9 mouse cellular contexts compared by ENCODE assay signal in genomic region chr14:121339951-121340401, GRCm38 (mm10). TPM values are rescaled to one million over a fixed set of nuclear protein-coding genes. Genes with fewer than 3 reads are reported as not detected.
DNase-seq lines count a peak whose midpoint lies in the region; ATAC-seq lines count a peak whose summit lies in the region.
"Had no signal": no experiment of that assay in that cellular context is flagged by ENCODE, and none has a peak within 500 bp of the region (broad histone marks: within the 10 kb centered on the region; RNA-seq: fewer than 3 reads in every experiment).

No protein-coding gene starts in this region.

- 88% methylated on average over 8 of the region's 8 CpGs for WGBS in hindbrain, embryonic 10.5 days
- WGBS in hindbrain, embryonic 14.5 days: 86% methylated on average over 8 of the region's 8 CpGs
- 68% methylated on average over 8 of the region's 8 CpGs for WGBS in intestine, embryonic 14.5 days
- 54% methylated on average over 8 of the region's 8 CpGs for WGBS in lung, embryonic 16.5 days
- 81% methylated on average over 8 of the region's 8 CpGs for WGBS in forebrain, embryonic 12.5 days
- WGBS in forebrain, embryonic 11.5 days: 88% methylated on average over 8 of the region's 8 CpGs

- ATAC-seq in hindbrain, embryonic 14.5 days (ENCODE audit: low FRiP score): no peak
- ATAC-seq in intestine, embryonic 14.5 days (replicated peaks; ENCODE audit: low FRiP score, low TSS enrichment, low read depth): peak; percentile 40; the same call in 1 of the 2 replicates
- ATAC-seq in lung, embryonic 16.5 days (ENCODE audit: low read depth): peak; percentile 39
- ATAC-seq in forebrain, embryonic 12.5 days (ENCODE audit: low FRiP score): no peak
- no peak for ATAC-seq in forebrain, embryonic 11.5 days (replicated peaks; ENCODE audit: low FRiP score)

- H3K36me3 ChIP-seq in hindbrain, embryonic 10.5 days: peaks cover 28% of the 10 kb centered on the region
- peaks cover 19% of the 10 kb centered on the region for H3K36me3 ChIP-seq in hindbrain, embryonic 14.5 days (replicated peaks; ENCODE audit: control insufficient read depth, insufficient read depth)
- peaks cover 24% of the 10 kb centered on the region for H3K36me3 ChIP-seq in intestine, embryonic 14.5 days (ENCODE audit: control insufficient read depth, insufficient read depth, low read length)
- peaks cover 14% of the 10 kb centered on the region for H3K36me3 ChIP-seq in lung, embryonic 16.5 days (ENCODE audit: control insufficient read depth, insufficient read depth, low read length)
- peaks cover 23% of the 10 kb centered on the region for H3K36me3 ChIP-seq in forebrain, embryonic 12.5 days (replicated peaks)
- peaks cover 8% of the 10 kb centered on the region; the same call in 1 of the 2 replicates for H3K36me3 ChIP-seq in forebrain, embryonic 11.5 days (ENCODE audit: control insufficient read depth, insufficient read depth, low read length)

- no peaks in the 10 kb centered on the region for H3K9me3 ChIP-seq in hindbrain, embryonic 10.5 days
- H3K9me3 ChIP-seq in hindbrain, embryonic 14.5 days (ENCODE audit: control insufficient read depth, low read length): no peaks in the 10 kb centered on the region
- H3K9me3 ChIP-seq in intestine, embryonic 14.5 days (ENCODE audit: control insufficient read depth, low read length): no peaks in the 10 kb centered on the region
- no peaks in the 10 kb centered on the region for H3K9me3 ChIP-seq in lung, embryonic 16.5 days (ENCODE audit: control insufficient read depth, low read length)
- no peaks in the 10 kb centered on the region for H3K9me3 ChIP-seq in forebrain, embryonic 12.5 days
- H3K9me3 ChIP-seq in forebrain, embryonic 11.5 days (ENCODE audit: control insufficient read depth, low read length): no peaks in the 10 kb centered on the region

- no peak overlapping the region for H3K9ac ChIP-seq in hindbrain, embryonic 14.5 days
- no peak overlapping the region for H3K9ac ChIP-seq in intestine, embryonic 14.5 days (ENCODE audit: low read length)
- no peak overlapping the region for H3K9ac ChIP-seq in lung, embryonic 16.5 days (ENCODE audit: low read length)
- H3K9ac ChIP-seq in forebrain, embryonic 12.5 days: no peak overlapping the region
- no peak overlapping the region for H3K9ac ChIP-seq in forebrain, embryonic 11.5 days (ENCODE audit: low read length)

- H3K27me3 ChIP-seq in hindbrain, embryonic 10.5 days (ENCODE audit: insufficient read depth, poor library complexity, severe bottlenecking): no peaks in the 10 kb centered on the region
- H3K27me3 ChIP-seq in hindbrain, embryonic 14.5 days (ENCODE audit: control insufficient read depth, insufficient read depth, low read length): no peaks in the 10 kb centered on the region
- no peaks in the 10 kb centered on the region for H3K27me3 ChIP-seq in intestine, embryonic 14.5 days (replicated peaks; ENCODE audit: control insufficient read depth, insufficient read depth, low read length)
- no peaks in the 10 kb centered on the region for H3K27me3 ChIP-seq in lung, embryonic 16.5 days (ENCODE audit: control insufficient read depth, insufficient read depth, low read depth, low read length)
- H3K27me3 ChIP-seq in forebrain, embryonic 12.5 days: no peaks in the 10 kb centered on the region
- H3K27me3 ChIP-seq in forebrain, embryonic 11.5 days (ENCODE audit: control insufficient read depth, insufficient read depth, low read length): no peaks in the 10 kb centered on the region
- H3K27me3 ChIP-seq: CH12.LX had no signal

- no peak for DNase-seq in hindbrain, embryonic 10.5 days (ENCODE audit: low spot score)
- DNase-seq in hindbrain, embryonic 14.5 days (ENCODE audit: low spot score): no peak
- DNase-seq in cerebellum, postnatal 14 days: peak; percentile 82 to 85
- DNase-seq in intestine, embryonic 14.5 days (ENCODE audit: low spot score): no peak
- no peak for DNase-seq in right cerebral cortex, adult 18-20 months
- DNase-seq in forebrain, embryonic 11.5 days (ENCODE audit: low spot score): no peak

- peaks cover 8% of the 10 kb centered on the region; the same call in 1 of the 2 replicates for H3K4me1 ChIP-seq in hindbrain, embryonic 10.5 days (replicated peaks)
- H3K4me1 ChIP-seq in hindbrain, embryonic 14.5 days (replicated peaks; ENCODE audit: control insufficient read depth, insufficient read depth, low read length): no peaks in the 10 kb centered on the region; the same call in 1 of the 2 replicates
- H3K4me1 ChIP-seq in intestine, embryonic 14.5 days (replicated peaks; ENCODE audit: control insufficient read depth, insufficient read depth, low read length): peaks cover 33% of the 10 kb centered on the region
- peaks cover 32% of the 10 kb centered on the region for H3K4me1 ChIP-seq in lung, embryonic 16.5 days (replicated peaks; ENCODE audit: control insufficient read depth, insufficient read depth, low read length)
- H3K4me1 ChIP-seq in forebrain, embryonic 12.5 days: peaks cover 6% of the 10 kb centered on the region
- H3K4me1 ChIP-seq in forebrain, embryonic 11.5 days (replicated peaks; ENCODE audit: control insufficient read depth, insufficient read depth, low read length): no peaks in the 10 kb centered on the region

- no peak overlapping the region for H3K4me2 ChIP-seq in hindbrain, embryonic 14.5 days (replicated peaks)
- H3K4me2 ChIP-seq in intestine, embryonic 14.5 days (ENCODE audit: low read length): no peak overlapping the region
- H3K4me2 ChIP-seq in lung, embryonic 16.5 days (ENCODE audit: low read depth, low read length): no peak overlapping the region
- no peak overlapping the region for H3K4me2 ChIP-seq in forebrain, embryonic 12.5 days
- H3K4me2 ChIP-seq in forebrain, embryonic 11.5 days (ENCODE audit: low read depth, low read length, severe bottlenecking): no peak overlapping the region

- H3K27ac ChIP-seq in hindbrain, embryonic 10.5 days: 0 out of 2 replicates have a peak overlapping the region, but pooled peaks have one; percentile 1
- H3K27ac ChIP-seq in hindbrain, embryonic 14.5 days: no peak overlapping the region
- H3K27ac ChIP-seq in intestine, embryonic 14.5 days (ENCODE audit: low read depth): no peak overlapping the region
- H3K27ac ChIP-seq in lung, embryonic 16.5 days (ENCODE audit: low read length): no peak overlapping the region
- no peak overlapping the region for H3K27ac ChIP-seq in forebrain, embryonic 12.5 days
- no peak overlapping the region for H3K27ac ChIP-seq in forebrain, embryonic 11.5 days (ENCODE audit: low read depth, low read length)

- H3K4me3 ChIP-seq in hindbrain, embryonic 10.5 days: no peak overlapping the region
- H3K4me3 ChIP-seq in hindbrain, embryonic 14.5 days (replicated peaks; ENCODE audit: low read length): no peak overlapping the region
- H3K4me3 ChIP-seq in intestine, embryonic 14.5 days (ENCODE audit: low read depth, low read length): no peak overlapping the region
- H3K4me3 ChIP-seq in lung, embryonic 16.5 days (ENCODE audit: low read length): no peak overlapping the region
- no peak overlapping the region for H3K4me3 ChIP-seq in forebrain, embryonic 12.5 days (replicated peaks)
- no peak overlapping the region for H3K4me3 ChIP-seq in forebrain, embryonic 11.5 days (ENCODE audit: low read depth, low read length)

RNA-seq across cellular contexts. Expression of gene Stk24, which starts 39.8 kb away (rescaled TPM):
- 32.8 and 36.2 TPM in 2 replicates for polyA plus RNA-seq in hindbrain, embryonic 10.5 days (2016; fragmentation: Nextera tagmentation; extraction: Ambion mirVana)
- 22.5 and 23.1 TPM in 2 replicates for polyA plus RNA-seq in hindbrain, embryonic 14.5 days (2014; fragmentation: Nextera tagmentation; extraction: Ambion mirVana)
- 49.3 and 51.6 TPM in 2 replicates for polyA plus RNA-seq in intestine, embryonic 14.5 days (2014; fragmentation: Nextera tagmentation; extraction: Ambion mirVana)
- polyA plus RNA-seq in lung, embryonic 16.5 days (2015; fragmentation: Nextera tagmentation; extraction: Ambion mirVana): 33.8 and 35.9 TPM in 2 replicates
- 41.3 and 41.9 TPM in 2 replicates for polyA plus RNA-seq in forebrain, embryonic 12.5 days (2016; fragmentation: Nextera tagmentation; extraction: Ambion mirVana)
- 50.0 and 51.1 TPM in 2 replicates for polyA plus RNA-seq in forebrain, embryonic 11.5 days (2014; fragmentation: Nextera tagmentation; extraction: Ambion mirVana)

Comparison
In these comparisons a context has a peak if more than half of its experiments do, and no peak if none do; other contexts are left out.
1. DNase-seq: peak in cerebellum, postnatal 14 days (2 of 2); none in hindbrain, embryonic 10.5 days (single experiment), hindbrain, embryonic 14.5 days (single experiment), intestine, embryonic 14.5 days (single experiment), right cerebral cortex, adult 18-20 months (single experiment) and forebrain, embryonic 11.5 days (single experiment).
2. ATAC-seq: peak in intestine, embryonic 14.5 days (single experiment) and lung, embryonic 16.5 days (single experiment); none in hindbrain, embryonic 14.5 days (single experiment), forebrain, embryonic 12.5 days (single experiment) and forebrain, embryonic 11.5 days (single experiment).